Mouse (Mus musculus) neural tube, embryonic 11.5 days (tissue): Measurements from ENCODE around the gene Prc1. TPM values are rescaled to one million over a fixed set of nuclear protein-coding genes. Genes with fewer than 3 reads are reported as not detected.

Source experiments
- ATAC-seq: fragments of 200-750 bp; cut with Nextera tagmentation; 2 replicates; pipeline ENCODE4 v1.8.0; 2017; ENCODE audit warnings: moderate number of reproducible peaks, mild to moderate bottlenecking, moderate TSS enrichment, moderate library complexity; ENCODE audit not compliant: insufficient read depth, low FRiP score, low TSS enrichment
- DNase-seq: peaks from one replicate; pipeline ENCODE4 v3.0.0-alpha.2; 2015; ENCODE audit warnings: low spot score
- H3K27ac ChIP-seq: fragments of 300-500 bp; sonication (generic); 2 replicates; pipeline ENCODE4 v1.5.1; 2014; ENCODE audit warnings: low read depth, mild to moderate bottlenecking, low read length
- H3K27me3 ChIP-seq: fragments of 300-500 bp; sonication (generic); 2 replicates; pipeline ENCODE4 v1.6.1; 2014; ENCODE audit warnings: mild to moderate bottlenecking, low read length, mixed read lengths; ENCODE audit not compliant: control insufficient read depth, insufficient read depth
- H3K36me3 ChIP-seq: fragments of 300-500 bp; sonication (generic); 2 replicates; pipeline ENCODE4 v1.6.1; 2014; ENCODE audit warnings: mild to moderate bottlenecking, low read length, moderate library complexity, mixed read lengths; ENCODE audit not compliant: control insufficient read depth, insufficient read depth
- H3K4me1 ChIP-seq: fragments of 300-500 bp; sonication (generic); 2 replicates; pipeline ENCODE4 v1.6.1; 2014; ENCODE audit warnings: low read length, mixed read lengths; ENCODE audit not compliant: control insufficient read depth, insufficient read depth
- H3K4me2 ChIP-seq: fragments of 300-500 bp; sonication (generic); 2 replicates; pipeline ENCODE4 v1.6.1; 2014; ENCODE audit warnings: low read depth, mild to moderate bottlenecking, moderate library complexity
- H3K4me3 ChIP-seq: fragments of 300-500 bp; sonication (generic); 2 replicates; pipeline ENCODE4 v1.5.1; 2014; ENCODE audit warnings: low read depth, low read length
- H3K9ac ChIP-seq: fragments of 300-500 bp; sonication (generic); 2 replicates; pipeline ENCODE4 v1.6.1; 2014; ENCODE audit warnings: mild to moderate bottlenecking, low read length
- H3K9me3 ChIP-seq: fragments of 300-500 bp; sonication (generic); 2 replicates; pipeline ENCODE4 v1.6.1; 2016; ENCODE audit warnings: low read length; ENCODE audit not compliant: control insufficient read depth
- WGBS: fragments of 180-500 bp; shearing (Covaris S2); extraction: QIAGEN DNeasy Blood & Tissue Kit; methylation state at CpG from one replicate; pipeline ENCODE4 v1.1.7; 2014; 5-methylcytosine and 5-hydroxymethylcytosine counted together
- polyA plus RNA-seq: library from polyadenylated mRNA; unstranded; fragments of >200 nt; fragmentation: Nextera tagmentation; extraction: Ambion mirVana; gene quantifications from 2 replicates; pipeline ENCODE4 v1.2.1, GENCODE M21; 2014

Prc1 gene
- polyA plus RNA-seq, 1 experiment from 2014 or later = 183 TPM

DNA sequence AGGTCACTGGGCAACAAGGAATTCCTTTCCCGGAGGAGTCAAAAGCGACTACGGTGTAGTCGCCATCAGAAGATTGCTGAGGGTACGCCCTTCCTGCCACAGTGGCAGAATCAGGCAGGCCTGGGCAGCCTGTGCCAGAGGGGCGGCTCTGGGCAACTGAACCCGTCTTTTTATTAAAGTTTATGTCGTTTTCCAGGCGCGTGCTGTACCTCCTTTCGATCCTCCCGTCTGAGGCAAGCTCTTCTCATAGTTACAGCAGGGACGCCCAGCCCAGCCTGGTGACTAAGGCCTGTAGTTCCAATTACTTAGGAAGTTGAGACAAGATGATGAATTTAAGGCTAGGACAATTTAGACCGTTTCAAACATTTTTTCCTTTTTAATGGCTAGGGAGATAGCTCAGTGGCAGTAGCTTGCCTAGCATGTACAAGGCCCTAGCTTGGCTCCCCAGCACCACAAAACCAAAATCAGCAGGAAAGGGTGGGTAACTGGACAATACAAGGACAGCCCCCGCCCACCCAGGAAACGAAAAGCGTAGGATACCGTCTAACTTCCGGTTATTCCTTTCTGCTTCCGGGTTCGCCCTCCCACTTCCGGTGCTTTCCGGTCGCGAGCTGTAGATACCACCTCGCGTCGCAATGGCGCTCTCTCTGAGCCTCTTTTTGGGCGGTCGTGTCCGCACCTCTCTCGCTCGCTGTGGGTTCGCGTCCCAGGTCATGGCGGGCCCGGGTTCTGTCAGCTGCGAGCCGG lies 33.5 kb upstream of the Prc1 start, which contains the start of gene Ngrn:
Ngrn (plus strand) TSS at position 591 of the 747 bp plus-strand sequence.
- Histone ChIP-seq H3K4me3 (peak within 1 kb of the TSS; percentile 91), H3K27me3 (no peaks in the 10 kb centered on the region; the same call in 1 of the 2 replicates), H3K4me2 (peak within 1 kb of the TSS; percentile 85), H3K4me1 (peaks cover 7% of the 10 kb centered on the region), H3K36me3 (0 out of 2 replicates have a peak, but pooled peaks cover 4% of the 10 kb centered on the region), H3K27ac (0 out of 2 replicates have a peak within 1 kb of the TSS, but pooled peaks have one; percentile 34), H3K9me3 (no peaks in the 10 kb centered on the region), H3K9ac (peak within 1 kb of the TSS; percentile 90)
- ATAC-seq = peak; percentile 88
- 27% methylated on average over 40 of the region's 40 CpGs for WGBS
- peak; percentile 89 for DNase-seq

DNA sequence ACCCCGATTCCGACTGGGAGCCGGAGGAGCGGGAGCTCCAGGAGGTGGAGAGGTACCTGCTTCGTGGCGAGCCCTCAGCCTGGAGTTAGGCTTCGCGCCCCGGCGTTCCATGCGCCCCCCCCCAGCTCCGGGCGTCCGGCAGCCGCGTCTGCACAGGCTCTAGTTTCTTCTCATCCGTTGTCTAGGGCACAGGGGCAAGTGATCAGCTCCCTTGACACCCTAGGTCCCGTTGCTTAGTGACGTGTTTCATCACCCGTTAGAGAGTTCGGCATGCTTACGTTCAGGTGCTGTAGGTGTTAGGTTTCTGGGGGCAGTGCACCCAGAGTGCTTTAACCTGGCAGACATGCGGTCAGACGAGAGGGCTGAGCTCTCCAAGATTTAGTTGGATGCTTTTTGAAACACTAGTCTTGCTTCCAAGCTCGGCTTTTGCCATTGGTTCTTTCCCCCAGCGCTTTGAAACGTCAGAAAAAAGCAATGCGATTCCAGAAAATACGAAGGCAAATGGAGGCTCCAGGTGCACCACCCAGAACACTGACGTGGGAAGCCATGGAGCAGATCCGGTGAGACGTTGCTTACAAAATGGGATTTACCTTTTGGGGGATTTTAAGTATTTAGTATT lies 32.8 kb upstream of the Prc1 start:
- Histone ChIP-seq H3K9me3 (no peaks in the 10 kb centered on the region), H3K36me3 (peaks cover 4% of the 10 kb centered on the region; the same call in 1 of the 2 replicates), H3K27me3 (no peaks in the 10 kb centered on the region; the same call in 1 of the 2 replicates), H3K9ac (peak overlapping the region; percentile 90), H3K27ac (0 out of 2 replicates have a peak overlapping the region, but pooled peaks have one; percentile 34), H3K4me1 (peaks cover 7% of the 10 kb centered on the region), H3K4me2 (peak overlapping the region; percentile 85), H3K4me3 (peak overlapping the region; percentile 91)
- no peak for DNase-seq
- peak; percentile 38; the same call in 1 of the 2 replicates for ATAC-seq
- under 1% methylated on average over 32 of the region's 32 CpGs for WGBS

- Histone ChIP-seq H3K4me2 (no peak overlapping the region), H3K27ac (no peak overlapping the region), H3K36me3 (peaks cover 8% of the 10 kb centered on the region), H3K4me1 (peaks cover 11% of the 10 kb centered on the region), H3K27me3 (no peaks in the 10 kb centered on the region), H3K4me3 (no peak overlapping the region), H3K9me3 (no peaks in the 10 kb centered on the region), H3K9ac (no peak overlapping the region)
- no peak for ATAC-seq
- WGBS = 94% methylated on average over 12 of the region's 12 CpGs
- no peak for DNase-seq
Measured at GRCm38 (mm10) chr7:80264606-80265005, 29.6 kb upstream of the Prc1 start.

GRCm38 (mm10) chr7:80267764-80268163 lies 26.5 kb upstream of the Prc1 start:
- Histone ChIP-seq H3K36me3 (peaks cover 8% of the 10 kb centered on the region), H3K27me3 (no peaks in the 10 kb centered on the region), H3K9me3 (no peaks in the 10 kb centered on the region), H3K27ac (no peak overlapping the region), H3K4me1 (peaks cover 13% of the 10 kb centered on the region), H3K4me2 (no peak overlapping the region), H3K9ac (no peak overlapping the region), H3K4me3 (no peak overlapping the region)
- WGBS = 68% methylated on average over 1 of the region's 1 CpGs
- no peak for DNase-seq
- ATAC-seq = no peak

GRCm38 (mm10) chr7:80268897-80269750 lies 25.1 kb upstream of the Prc1 start, which contains the start of gene Vps33b:
Gene Vps33b, plus strand, starts transcription at chr7:80269649.
- Histone ChIP-seq H3K27ac (0 out of 2 replicates have a peak within 1 kb of the TSS, but pooled peaks have one; percentile 49), H3K36me3 (peaks cover 16% of the 10 kb centered on the region), H3K4me2 (peak within 1 kb of the TSS; percentile 91), H3K4me3 (peak within 1 kb of the TSS; percentile 87), H3K9ac (peak within 1 kb of the TSS; percentile 78), H3K9me3 (no peaks in the 10 kb centered on the region), H3K27me3 (no peaks in the 10 kb centered on the region), H3K4me1 (peaks cover 13% of the 10 kb centered on the region)
- ATAC-seq (peak; percentile 82), DNase-seq (peak; percentile 92)
- WGBS = 5% methylated on average over 21 of the region's 21 CpGs

DNA sequence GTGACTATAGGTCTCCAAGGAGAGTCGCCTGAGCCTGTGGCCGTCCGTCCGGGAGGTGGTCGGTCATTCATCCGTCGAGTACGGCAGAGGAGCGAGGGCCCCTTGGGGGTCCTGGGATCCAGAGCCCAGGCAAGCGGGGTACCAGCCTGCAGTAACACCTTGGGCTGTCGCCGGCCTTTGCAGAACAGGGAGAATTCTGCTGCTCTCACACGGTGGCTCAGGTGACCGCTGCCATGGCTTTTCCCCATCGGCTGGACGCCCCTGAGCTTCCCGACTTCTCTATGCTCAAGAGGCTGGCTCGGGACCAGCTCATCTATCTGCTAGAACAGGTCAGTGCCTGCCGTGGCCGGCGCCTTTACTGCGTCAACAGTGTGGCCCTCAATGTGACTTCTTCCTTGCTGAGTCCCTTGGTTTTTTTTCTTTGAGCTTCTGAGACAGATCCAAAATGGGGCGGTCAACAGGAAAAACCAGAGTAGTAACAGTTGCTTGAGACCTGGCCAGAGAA lies 24.4 kb upstream of the Prc1 start:
- H3K4me3 ChIP-seq = peak overlapping the region; percentile 87
- no peak for DNase-seq
- under 1% methylated on average over 23 of the region's 23 CpGs for WGBS
- peaks cover 5% of the 10 kb centered on the region for H3K9me3 ChIP-seq
- peaks cover 13% of the 10 kb centered on the region for H3K4me1 ChIP-seq
- 0 out of 2 replicates have a peak, but pooled peaks have one; percentile 48 for ATAC-seq
- 0 out of 2 replicates have a peak overlapping the region, but pooled peaks have one; percentile 49 for H3K27ac ChIP-seq
- H3K27me3 ChIP-seq = no peaks in the 10 kb centered on the region
- peak overlapping the region; percentile 78 for H3K9ac ChIP-seq
- peaks cover 21% of the 10 kb centered on the region for H3K36me3 ChIP-seq
- peak overlapping the region; percentile 91 for H3K4me2 ChIP-seq

GRCm38 (mm10) chr7:80273456-80273855 lies 20.8 kb upstream of the Prc1 start:
- DNase-seq (no peak), ATAC-seq (no peak)
- no peak overlapping the region for H3K27ac ChIP-seq
- H3K27me3 ChIP-seq = no peaks in the 10 kb centered on the region
- H3K36me3 ChIP-seq = peaks cover 29% of the 10 kb centered on the region
- peaks cover 10% of the 10 kb centered on the region for H3K9me3 ChIP-seq
- no peak overlapping the region for H3K9ac ChIP-seq
- H3K4me3 ChIP-seq = no peak overlapping the region
- H3K4me2 ChIP-seq = no peak overlapping the region
- peaks cover 13% of the 10 kb centered on the region for H3K4me1 ChIP-seq
- WGBS = 92% methylated on average over 2 of the region's 2 CpGs

DNA sequence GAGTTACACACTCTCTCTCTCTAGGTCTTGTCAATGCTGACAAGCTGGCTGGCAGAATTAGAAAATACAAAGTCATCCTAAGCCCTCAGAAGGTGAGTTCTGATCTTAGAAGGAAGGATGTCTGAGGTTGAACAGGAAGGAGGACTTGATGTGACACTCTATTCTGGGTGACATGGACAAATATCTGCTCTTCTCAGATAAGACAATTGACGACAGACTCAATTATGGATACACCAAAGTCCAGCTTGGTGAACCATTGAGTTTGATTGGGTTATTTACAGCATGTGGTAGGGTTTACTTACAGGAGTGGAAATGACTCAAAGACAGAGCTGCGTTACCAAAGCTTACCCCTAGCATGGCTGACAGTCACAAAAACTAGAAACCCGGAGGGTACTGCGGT lies 17.9 kb upstream of the Prc1 start:
- H3K4me3 ChIP-seq = no peak overlapping the region
- H3K9ac ChIP-seq = no peak overlapping the region
- no peaks in the 10 kb centered on the region for H3K4me1 ChIP-seq
- H3K27me3 ChIP-seq = no peaks in the 10 kb centered on the region
- no peak overlapping the region for H3K27ac ChIP-seq
- peaks cover 10% of the 10 kb centered on the region for H3K9me3 ChIP-seq
- H3K4me2 ChIP-seq = no peak overlapping the region
- no peak for ATAC-seq
- 94% methylated on average over 4 of the region's 4 CpGs for WGBS
- no peak for DNase-seq
- H3K36me3 ChIP-seq = peaks cover 29% of the 10 kb centered on the region
